Mouse (Mus musculus) hindbrain, embryonic 13.5 days (tissue): Measurements from ENCODE around the gene Ube2l6. TPM values are rescaled to one million over a fixed set of nuclear protein-coding genes. Genes with fewer than 3 reads are reported as not detected.
A peak's percentile ranks its signal among the peaks of the same experiment; 100 is the strongest.

Experiments
- ATAC-seq: fragments of 200-750 bp; cut with Nextera tagmentation; 2 replicates; pipeline ENCODE4 v1.8.0; 2017; ENCODE audit warnings: moderate TSS enrichment; ENCODE audit not compliant: low FRiP score
- H3K27ac ChIP-seq: fragments of 300-500 bp; sonication (generic); 2 replicates; pipeline ENCODE4 v1.5.1; 2015; ENCODE audit warnings: inconsistent platforms, mild to moderate bottlenecking, moderate library complexity
- H3K27me3 ChIP-seq: fragments of 300-500 bp; sonication (generic); 2 replicates; pipeline ENCODE4 v1.6.1; 2015; ENCODE audit warnings: mild to moderate bottlenecking, inconsistent platforms
- H3K36me3 ChIP-seq: fragments of 300-500 bp; sonication (generic); 2 replicates; pipeline ENCODE4 v1.6.1; 2015; ENCODE audit warnings: mild to moderate bottlenecking, inconsistent platforms
- H3K4me1 ChIP-seq: fragments of 300-500 bp; sonication (generic); replicated peaks from 2 replicates; pipeline ENCODE4 v1.6.1; 2015; ENCODE audit warnings: inconsistent platforms
- H3K4me2 ChIP-seq: fragments of 300-500 bp; sonication (generic); 2 replicates; pipeline ENCODE4 v1.6.1; 2015; ENCODE audit warnings: inconsistent platforms, mild to moderate bottlenecking, moderate library complexity
- H3K4me3 ChIP-seq: fragments of 300-500 bp; sonication (generic); 2 replicates; pipeline ENCODE4 v1.5.1; 2015; ENCODE audit warnings: mild to moderate bottlenecking, inconsistent platforms
- H3K9ac ChIP-seq: fragments of 300-500 bp; sonication (generic); 2 replicates; pipeline ENCODE4 v1.6.1; 2015; ENCODE audit warnings: mild to moderate bottlenecking, inconsistent platforms
- H3K9me3 ChIP-seq: fragments of 300-500 bp; sonication (generic); 2 replicates; pipeline ENCODE4 v1.6.1; 2016; ENCODE audit warnings: inconsistent platforms
- WGBS: fragments of 180-500 bp; shearing (Covaris S2); methylation state at CpG from one replicate; pipeline ENCODE4 v1.1.7; 2015; 5-methylcytosine and 5-hydroxymethylcytosine counted together
- polyA plus RNA-seq: library from polyadenylated mRNA; unstranded; fragments of >200 nt; fragmentation: Nextera tagmentation; extraction: Ambion mirVana; gene quantifications from 2 replicates; pipeline ENCODE4 v1.2.1, GENCODE M21; 2015

Gene Ube2l6
- polyA plus RNA-seq, 1 experiment from 2014 or later = 17.6 TPM

GRCm38 (mm10) chr2:84774751-84775150 lies 23.9 kb upstream of the Ube2l6 start:
- 0% methylated on average over 15 of the region's 15 CpGs for WGBS
- H3K4me2 ChIP-seq = peak overlapping the region; percentile 56
- H3K27ac ChIP-seq = peak overlapping the region; percentile 79
- H3K4me1 ChIP-seq = peaks cover 20% of the 10 kb centered on the region
- no peaks in the 10 kb centered on the region for H3K27me3 ChIP-seq
- peaks cover 4% of the 10 kb centered on the region; the same call in 1 of the 2 replicates for H3K36me3 ChIP-seq
- H3K9me3 ChIP-seq = no peaks in the 10 kb centered on the region
- H3K9ac ChIP-seq = peak overlapping the region; percentile 71
- peak overlapping the region; percentile 34 for H3K4me3 ChIP-seq
- peak; percentile 91 for ATAC-seq

- peak within 1 kb of the TSS; percentile 79 for H3K27ac ChIP-seq
- no peaks in the 10 kb centered on the region for H3K27me3 ChIP-seq
- no peaks in the 10 kb centered on the region for H3K9me3 ChIP-seq
- 49% methylated on average over 9 of the region's 9 CpGs for WGBS
- peak within 1 kb of the TSS; percentile 34 for H3K4me3 ChIP-seq
- H3K36me3 ChIP-seq = no peaks in the 10 kb centered on the region
- H3K4me1 ChIP-seq = peaks cover 20% of the 10 kb centered on the region
- peak; percentile 52 for ATAC-seq
- peak within 1 kb of the TSS; percentile 71 for H3K9ac ChIP-seq
- peak within 1 kb of the TSS; percentile 56 for H3K4me2 ChIP-seq
Observed at GRCm38 (mm10) chr2:84775241-84775640, 23.4 kb upstream of the Ube2l6 start, which contains the start of gene Serping1. Gene Serping1, minus strand, starts transcription at chr2:84775444.

GRCm38 (mm10) chr2:84775665-84776064 lies 23.0 kb upstream of the Ube2l6 start:
- Histone ChIP-seq H3K27ac (no peak overlapping the region), H3K4me3 (no peak overlapping the region), H3K27me3 (no peaks in the 10 kb centered on the region), H3K9me3 (no peaks in the 10 kb centered on the region), H3K4me2 (no peak overlapping the region), H3K9ac (no peak overlapping the region), H3K36me3 (no peaks in the 10 kb centered on the region), H3K4me1 (peaks cover 20% of the 10 kb centered on the region)
- WGBS = 74% methylated on average over 6 of the region's 6 CpGs
- ATAC-seq = no peak

DNA sequence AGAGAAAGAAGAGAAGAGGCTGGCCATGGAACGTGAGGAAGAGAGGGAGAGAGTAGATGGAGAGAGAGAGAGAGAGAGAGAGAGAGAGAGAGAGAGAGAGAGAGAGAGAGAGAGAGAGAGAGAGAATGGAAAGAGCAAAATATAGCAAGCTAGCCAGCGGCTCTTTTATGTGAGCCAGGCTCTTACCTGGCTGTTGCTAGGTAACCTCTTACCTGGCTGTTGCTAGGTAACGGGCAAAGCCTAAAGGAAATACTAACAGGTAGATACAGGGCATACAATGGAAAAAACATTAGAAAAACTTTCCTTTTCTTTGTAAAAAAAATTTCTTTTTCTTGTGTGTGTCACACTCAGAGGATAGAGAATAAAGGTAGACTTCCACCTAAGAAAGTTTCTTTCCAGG lies 20.9 kb upstream of the Ube2l6 start:
- no peak overlapping the region for H3K4me3 ChIP-seq
- 74% methylated on average over 3 of the region's 3 CpGs for WGBS
- H3K9me3 ChIP-seq = no peaks in the 10 kb centered on the region
- H3K4me1 ChIP-seq = peaks cover 20% of the 10 kb centered on the region
- no peak overlapping the region for H3K27ac ChIP-seq
- H3K27me3 ChIP-seq = no peaks in the 10 kb centered on the region
- H3K4me2 ChIP-seq = no peak overlapping the region
- no peak for ATAC-seq
- no peak overlapping the region for H3K9ac ChIP-seq
- H3K36me3 ChIP-seq = no peaks in the 10 kb centered on the region

GRCm38 (mm10) chr2:84779210-84779609 lies 19.4 kb upstream of the Ube2l6 start:
- no peak overlapping the region for H3K4me2 ChIP-seq
- no peak overlapping the region for H3K4me3 ChIP-seq
- H3K36me3 ChIP-seq = no peaks in the 10 kb centered on the region
- no peak overlapping the region for H3K27ac ChIP-seq
- H3K4me1 ChIP-seq = peaks cover 7% of the 10 kb centered on the region
- no peak overlapping the region for H3K9ac ChIP-seq
- no peaks in the 10 kb centered on the region for H3K27me3 ChIP-seq
- 65% methylated on average over 6 of the region's 6 CpGs for WGBS
- no peaks in the 10 kb centered on the region for H3K9me3 ChIP-seq
- no peak for ATAC-seq

- WGBS = 94% methylated on average over 1 of the region's 1 CpGs
- H3K27me3 ChIP-seq = no peaks in the 10 kb centered on the region
- ATAC-seq = no peak
Observed at GRCm38 (mm10) chr2:84783315-84783714, 15.3 kb upstream of the Ube2l6 start.

DNA sequence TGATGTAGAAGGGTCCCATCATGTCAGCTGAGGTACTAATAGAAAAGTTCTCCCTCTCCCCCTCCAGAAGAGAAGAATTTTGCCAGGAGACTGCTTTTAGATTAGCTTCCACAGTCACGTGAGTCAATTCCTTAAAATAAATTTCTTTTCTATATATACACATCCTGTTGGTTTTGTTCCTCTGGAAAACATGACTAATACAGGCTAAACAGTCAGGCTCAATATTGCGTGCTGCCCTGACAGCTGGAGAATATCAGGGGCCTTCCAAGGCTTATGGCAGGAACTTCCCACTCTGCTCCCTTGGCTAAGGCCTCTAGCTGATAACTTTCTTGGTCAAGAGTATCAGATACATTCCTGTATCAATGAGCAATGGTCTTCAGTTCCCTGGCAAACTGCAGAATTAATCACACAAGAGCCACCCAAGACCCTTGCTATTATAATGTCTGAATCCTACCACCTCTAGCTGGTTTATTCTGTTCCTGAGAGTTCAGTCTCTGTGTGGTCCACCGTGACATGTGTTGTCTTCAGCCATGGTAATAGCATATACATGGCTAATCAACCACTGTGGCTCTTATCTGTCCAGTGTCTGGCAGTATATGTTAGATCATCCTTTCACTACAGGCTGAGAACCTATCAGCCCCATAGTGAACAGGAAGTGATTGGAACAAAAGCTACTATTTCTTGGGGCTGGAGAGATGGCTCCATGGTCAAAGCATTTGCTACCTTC lies 14.6 kb upstream of the Ube2l6 start:
- Histone ChIP-seq H3K9ac (no peak overlapping the region), H3K27ac (no peak overlapping the region), H3K4me3 (no peak overlapping the region), H3K36me3 (no peaks in the 10 kb centered on the region), H3K27me3 (no peaks in the 10 kb centered on the region), H3K9me3 (no peaks in the 10 kb centered on the region), H3K4me2 (no peak overlapping the region), H3K4me1 (no peaks in the 10 kb centered on the region)
- WGBS = 88% methylated on average over 3 of the region's 3 CpGs
- ATAC-seq = no peak

More at GRCm38 (mm10) chr2:84783315-84783714, 15.3 kb upstream of the Ube2l6 start:
- Histone ChIP-seq H3K9me3 (no peaks in the 10 kb centered on the region), H3K36me3 (no peaks in the 10 kb centered on the region), H3K4me3 (no peak overlapping the region), H3K9ac (no peak overlapping the region), H3K4me1 (no peaks in the 10 kb centered on the region), H3K27ac (no peak overlapping the region), H3K4me2 (no peak overlapping the region)

DNA sequence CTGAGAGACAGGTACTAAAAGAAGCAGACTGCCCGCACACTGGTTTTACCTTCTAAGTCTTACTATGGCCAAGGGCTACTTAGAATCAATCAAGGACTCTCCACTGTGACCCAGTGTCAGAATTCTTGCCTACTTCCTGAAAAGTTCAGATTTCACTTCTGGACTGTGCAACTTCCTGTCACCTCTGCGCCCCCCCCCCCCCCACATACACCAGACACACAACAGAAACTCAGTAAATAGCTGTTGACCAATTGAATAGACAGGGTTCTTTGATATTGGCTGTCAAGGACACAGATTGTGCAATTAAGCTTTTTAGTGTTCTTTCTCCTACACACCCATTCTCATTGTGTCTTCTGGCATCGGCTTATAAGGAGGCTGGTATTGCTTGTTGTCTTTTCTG lies 10.3 kb upstream of the Ube2l6 start:
- 88% methylated on average over 3 of the region's 3 CpGs for WGBS
- no peak overlapping the region for H3K9ac ChIP-seq
- no peak overlapping the region for H3K27ac ChIP-seq
- H3K4me3 ChIP-seq = no peak overlapping the region
- ATAC-seq = no peak
- H3K9me3 ChIP-seq = no peaks in the 10 kb centered on the region
- 0 out of 2 replicates have a peak, but pooled peaks cover 5% of the 10 kb centered on the region for H3K27me3 ChIP-seq
- H3K36me3 ChIP-seq = no peaks in the 10 kb centered on the region
- no peak overlapping the region for H3K4me2 ChIP-seq
- no peaks in the 10 kb centered on the region for H3K4me1 ChIP-seq

- H3K4me2 ChIP-seq = no peak overlapping the region
- H3K4me3 ChIP-seq = no peak overlapping the region
- no peaks in the 10 kb centered on the region for H3K36me3 ChIP-seq
- H3K9ac ChIP-seq = no peak overlapping the region
- H3K9me3 ChIP-seq = no peaks in the 10 kb centered on the region
- H3K27ac ChIP-seq = no peak overlapping the region
- H3K27me3 ChIP-seq = 0 out of 2 replicates have a peak, but pooled peaks cover 5% of the 10 kb centered on the region
- ATAC-seq = no peak
- 59% methylated on average over 9 of the region's 9 CpGs for WGBS
- H3K4me1 ChIP-seq = no peaks in the 10 kb centered on the region
Observed at GRCm38 (mm10) chr2:84790418-84790817, 8.2 kb upstream of the Ube2l6 start.

DNA sequence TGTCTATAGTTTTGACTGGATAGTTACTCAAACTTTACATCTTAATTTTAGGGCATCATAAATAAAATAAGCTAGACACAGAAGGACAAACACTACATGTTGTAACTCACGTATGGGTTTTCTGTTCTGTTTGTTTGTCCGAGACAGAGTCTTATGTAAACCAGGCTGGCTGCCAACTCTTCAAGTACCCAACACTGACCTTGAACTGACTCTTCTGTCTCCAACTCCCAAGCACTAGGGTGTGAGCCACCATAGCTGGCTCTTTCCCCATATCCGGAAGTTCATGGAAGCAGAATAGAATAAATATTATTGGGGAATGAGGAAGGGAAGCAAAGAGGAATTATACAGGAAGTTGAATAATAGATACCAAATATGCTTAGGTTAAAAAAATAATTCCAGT lies 6.1 kb upstream of the Ube2l6 start:
- no peak overlapping the region for H3K4me3 ChIP-seq
- no peaks in the 10 kb centered on the region for H3K9me3 ChIP-seq
- no peak overlapping the region for H3K27ac ChIP-seq
- H3K36me3 ChIP-seq = no peaks in the 10 kb centered on the region
- ATAC-seq = no peak
- H3K4me2 ChIP-seq = no peak overlapping the region
- H3K4me1 ChIP-seq = no peaks in the 10 kb centered on the region
- 87% methylated on average over 3 of the region's 3 CpGs for WGBS
- H3K27me3 ChIP-seq = 0 out of 2 replicates have a peak, but pooled peaks cover 5% of the 10 kb centered on the region
- H3K9ac ChIP-seq = no peak overlapping the region

DNA sequence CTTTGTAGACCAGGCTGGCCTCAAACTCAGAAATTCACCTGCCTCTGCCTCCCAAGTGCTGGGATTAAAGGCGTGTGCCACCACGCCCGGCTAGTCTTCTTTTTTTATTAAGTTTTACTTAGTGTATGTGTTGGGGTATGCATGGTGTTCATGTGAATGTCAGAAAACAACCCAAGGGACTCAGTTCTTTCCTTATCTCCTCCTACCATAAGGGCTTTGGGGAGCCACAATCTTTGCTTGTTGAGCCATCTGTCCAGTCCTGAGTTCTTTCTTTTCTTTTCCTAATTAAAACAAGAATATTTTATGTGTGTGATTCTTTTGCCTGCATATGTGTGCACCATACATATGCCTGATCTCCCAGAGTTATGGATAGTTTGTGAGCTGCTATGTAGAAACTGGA lies 5.5 kb upstream of the Ube2l6 start:
- no peaks in the 10 kb centered on the region for H3K36me3 ChIP-seq
- no peak for ATAC-seq
- H3K9me3 ChIP-seq = no peaks in the 10 kb centered on the region
- whole genome bisulfite sequencing = 89% methylated on average over 3 of the region's 3 CpGs
- no peak overlapping the region for H3K4me2 ChIP-seq
- H3K9ac ChIP-seq = no peak overlapping the region
- H3K4me1 ChIP-seq = 0 out of 2 replicates have a peak, but pooled peaks cover 4% of the 10 kb centered on the region
- H3K27me3 ChIP-seq = 0 out of 2 replicates have a peak, but pooled peaks cover 5% of the 10 kb centered on the region
- no peak overlapping the region for H3K4me3 ChIP-seq
- no peak overlapping the region for H3K27ac ChIP-seq

DNA sequence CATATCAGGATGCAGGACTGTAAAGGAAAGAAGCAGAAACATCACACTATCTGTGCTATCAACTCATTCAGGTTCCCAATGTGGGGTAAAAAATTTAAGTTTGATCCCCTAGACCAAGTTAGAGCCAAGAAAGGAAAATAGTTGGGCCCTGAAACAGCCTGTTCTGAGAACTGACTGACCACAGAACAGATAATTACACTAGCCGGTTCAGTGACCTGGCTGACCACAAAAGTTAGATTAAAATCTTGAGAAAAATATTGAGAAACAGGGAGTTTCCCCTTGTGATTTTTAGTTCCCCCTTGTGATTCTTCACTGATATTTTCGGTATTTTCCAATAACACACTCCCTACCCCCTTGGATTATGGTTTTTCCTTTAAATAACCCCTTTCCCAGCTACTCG lies 4.8 kb upstream of the Ube2l6 start:
- Histone ChIP-seq H3K27ac (no peak overlapping the region), H3K4me2 (no peak overlapping the region), H3K9me3 (no peaks in the 10 kb centered on the region), H3K4me1 (0 out of 2 replicates have a peak, but pooled peaks cover 4% of the 10 kb centered on the region), H3K4me3 (no peak overlapping the region), H3K36me3 (no peaks in the 10 kb centered on the region), H3K9ac (no peak overlapping the region), H3K27me3 (0 out of 2 replicates have a peak, but pooled peaks cover 5% of the 10 kb centered on the region)
- ATAC-seq = no peak
- WGBS = 81% methylated on average over 3 of the region's 3 CpGs
